Mouse (Mus musculus) regulatory T cell (primary cell): ENCODE results near the gene Usp24.

Experiments used
- in situ Hi-C: fragments of 300-600 bp; cut with MboI, MseI; formaldehyde crosslinking; loops from one replicate; pipeline ENCODE4 v1.15.1; 2025; ENCODE audit warnings: high pct_unique_total_duplicates

The Usp24 gene

DNA sequence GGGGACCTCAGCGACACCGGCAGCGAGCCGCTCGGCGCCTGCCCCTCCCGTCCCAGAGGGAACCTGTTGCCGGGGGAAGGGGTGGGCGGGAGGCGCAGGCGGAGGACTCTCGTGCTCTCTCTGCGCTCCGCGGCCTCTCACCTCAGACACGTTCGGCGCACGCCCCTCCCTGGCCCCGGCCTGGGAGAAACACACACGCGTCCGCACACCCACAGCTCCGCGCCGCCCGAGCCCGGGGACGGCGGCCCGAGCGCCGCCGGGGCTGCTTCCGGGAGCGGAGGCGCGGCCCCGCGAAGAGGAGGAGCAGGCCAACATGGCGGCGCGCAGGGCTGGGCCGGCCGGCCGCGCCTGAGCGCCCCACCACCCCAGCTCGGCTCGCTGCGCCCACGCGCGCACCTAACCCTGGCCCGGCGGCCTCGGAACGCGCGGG, at the start of gene Usp24:
Usp24 (plus strand) TSS at position 293 of the 430 bp plus-strand sequence.
- in situ Hi-C loops = no loop called here

DNA sequence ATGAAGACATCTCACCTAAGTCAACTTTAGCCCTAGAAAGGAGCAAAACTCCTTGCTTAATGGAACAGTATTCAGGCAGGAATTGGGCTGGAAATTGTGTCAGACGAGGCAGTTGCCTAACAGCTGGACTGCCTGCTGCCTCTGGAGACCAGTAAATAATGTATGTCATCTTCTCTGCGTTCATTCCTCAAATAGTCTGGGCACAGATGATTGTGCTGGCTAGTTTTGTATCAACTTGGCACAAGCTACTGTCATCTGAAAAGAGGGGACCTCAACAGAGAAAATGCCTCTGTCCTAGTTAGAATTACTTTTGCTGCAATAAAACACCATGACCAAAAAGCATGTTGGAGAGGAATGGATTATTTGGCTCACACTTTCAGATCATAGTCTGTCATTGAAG, 39.1 kb upstream of the Usp24 start:
- in situ Hi-C loops = no loop called here

GRCm38 (mm10) chr4:106279177-106279576, 36.8 kb upstream of the Usp24 start:
- in situ Hi-C loops = no loop called here

DNA sequence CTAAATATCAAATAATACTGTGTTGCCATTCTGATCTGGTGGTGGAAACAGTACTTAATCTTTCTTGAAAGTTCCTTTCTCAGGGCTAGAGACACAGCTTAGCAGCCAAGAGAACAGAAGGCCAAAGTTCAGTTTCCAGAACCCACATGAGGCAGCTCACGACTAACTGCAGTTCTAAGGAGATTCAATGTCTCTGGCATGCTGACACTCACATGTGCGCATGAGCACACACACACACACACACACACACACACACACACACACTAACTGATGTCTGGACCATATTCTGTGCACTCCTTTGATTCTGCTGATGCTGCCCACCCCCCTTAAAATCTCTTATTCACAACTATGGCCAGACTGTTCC, 34.9 kb upstream of the Usp24 start:
- in situ Hi-C loops = no loop called here

GRCm38 (mm10) chr4:106281492-106282122, 34.4 kb upstream of the Usp24 start:
- in situ Hi-C loops = no loop called here

GRCm38 (mm10) chr4:106282123-106282510, 33.9 kb upstream of the Usp24 start:
- in situ Hi-C loops = no loop called here

- in situ Hi-C loops = no loop called here
Observed at GRCm38 (mm10) chr4:106286958-106287743, 28.9 kb upstream of the Usp24 start.

GRCm38 (mm10) chr4:106290201-106290600, 25.8 kb upstream of the Usp24 start:
- in situ Hi-C loops = no loop called here

- in situ Hi-C loops = no loop called here
Observed at GRCm38 (mm10) chr4:106292823-106293222, 23.2 kb upstream of the Usp24 start.

DNA sequence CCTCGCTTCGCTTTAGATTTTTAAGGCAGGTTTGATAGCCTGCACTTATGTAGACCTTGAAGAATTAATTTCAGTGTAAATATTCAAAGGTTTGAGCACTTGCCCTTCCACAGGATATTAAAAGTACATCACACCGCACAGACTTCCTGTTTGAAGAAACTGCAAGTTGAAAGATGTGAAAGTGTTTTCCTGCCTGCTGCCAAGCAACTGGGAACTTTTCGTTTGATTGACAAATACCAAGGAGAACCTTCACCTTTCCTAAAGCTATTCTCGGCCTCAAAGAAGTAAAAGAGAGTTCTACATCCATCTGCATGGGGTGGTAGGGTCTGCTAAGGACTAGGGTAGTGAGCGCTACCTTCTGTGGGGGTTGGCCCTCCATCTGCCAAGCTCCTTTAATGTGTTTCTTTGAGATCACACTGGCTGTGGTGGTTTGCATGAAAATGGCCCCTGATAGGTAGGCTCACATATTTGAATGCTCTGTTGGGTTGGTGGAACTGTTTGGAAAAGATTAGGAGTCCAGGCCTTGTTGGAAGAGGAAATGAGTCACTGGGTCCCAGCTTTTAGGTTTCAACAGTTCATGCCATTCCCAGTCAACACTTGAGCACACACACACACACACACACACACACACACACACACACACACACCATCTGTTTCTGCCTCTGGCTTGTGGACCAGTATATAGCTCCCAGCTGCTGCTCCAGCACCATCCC, 22.5 kb upstream of the Usp24 start:
- in situ Hi-C loops = no loop called here

DNA sequence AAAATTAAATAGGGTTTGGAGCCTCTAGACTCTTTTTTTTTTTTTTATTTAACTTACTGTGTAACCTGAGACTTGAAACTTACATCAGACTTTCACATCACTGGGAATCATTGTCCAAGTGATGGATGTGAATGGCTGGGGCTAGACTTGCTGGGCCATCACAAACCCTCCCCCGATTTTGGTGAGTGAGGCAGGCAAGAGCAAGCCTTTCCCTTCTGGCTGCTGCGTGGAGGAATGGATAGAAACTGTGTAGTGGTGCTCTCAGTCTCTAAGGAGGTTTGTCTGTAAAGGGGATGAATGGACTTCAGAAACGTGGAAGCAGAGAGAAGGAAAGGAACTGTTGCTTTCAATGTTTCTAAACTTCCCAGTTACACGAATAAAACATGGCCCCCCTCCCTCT, 20.3 kb upstream of the Usp24 start:
- in situ Hi-C loops = no loop called here

GRCm38 (mm10) chr4:106296412-106297086, 19.5 kb upstream of the Usp24 start:
- in situ Hi-C loops = no loop called here

GRCm38 (mm10) chr4:106301346-106301745, 14.7 kb upstream of the Usp24 start:
- in situ Hi-C loops = no loop called here

- in situ Hi-C loops = no loop called here
Observed at GRCm38 (mm10) chr4:106308090-106308489, 7.9 kb upstream of the Usp24 start.

GRCm38 (mm10) chr4:106312651-106313050, 3.4 kb upstream of the Usp24 start:
- in situ Hi-C loops = no loop called here

- in situ Hi-C loops = no loop called here
Observed at GRCm38 (mm10) chr4:106313070-106313469, 2.9 kb upstream of the Usp24 start.

GRCm38 (mm10) chr4:106313874-106314273, 2.1 kb upstream of the Usp24 start:
- in situ Hi-C loops = no loop called here

DNA sequence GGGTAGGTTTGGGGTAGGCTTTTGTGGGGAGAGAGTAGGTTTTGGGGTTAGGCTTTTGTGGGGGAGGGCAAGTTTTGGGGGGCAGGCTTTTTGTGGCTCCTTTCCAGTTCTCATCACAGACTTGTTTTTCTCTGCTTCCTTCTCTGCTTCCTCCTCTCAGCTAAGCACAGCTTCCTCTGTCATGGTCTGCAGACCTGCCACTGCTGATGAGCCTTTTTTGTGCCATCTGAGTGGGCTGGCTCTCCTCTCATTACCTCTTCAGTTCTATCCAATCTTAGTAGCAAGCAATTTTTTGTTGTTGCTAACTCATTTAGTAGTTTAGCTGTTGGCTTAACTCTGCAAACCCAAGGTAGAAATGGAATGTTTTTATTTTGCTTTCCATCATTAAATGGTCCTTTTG, 1.7 kb upstream of the Usp24 start:
- in situ Hi-C loops = no loop called here

DNA sequence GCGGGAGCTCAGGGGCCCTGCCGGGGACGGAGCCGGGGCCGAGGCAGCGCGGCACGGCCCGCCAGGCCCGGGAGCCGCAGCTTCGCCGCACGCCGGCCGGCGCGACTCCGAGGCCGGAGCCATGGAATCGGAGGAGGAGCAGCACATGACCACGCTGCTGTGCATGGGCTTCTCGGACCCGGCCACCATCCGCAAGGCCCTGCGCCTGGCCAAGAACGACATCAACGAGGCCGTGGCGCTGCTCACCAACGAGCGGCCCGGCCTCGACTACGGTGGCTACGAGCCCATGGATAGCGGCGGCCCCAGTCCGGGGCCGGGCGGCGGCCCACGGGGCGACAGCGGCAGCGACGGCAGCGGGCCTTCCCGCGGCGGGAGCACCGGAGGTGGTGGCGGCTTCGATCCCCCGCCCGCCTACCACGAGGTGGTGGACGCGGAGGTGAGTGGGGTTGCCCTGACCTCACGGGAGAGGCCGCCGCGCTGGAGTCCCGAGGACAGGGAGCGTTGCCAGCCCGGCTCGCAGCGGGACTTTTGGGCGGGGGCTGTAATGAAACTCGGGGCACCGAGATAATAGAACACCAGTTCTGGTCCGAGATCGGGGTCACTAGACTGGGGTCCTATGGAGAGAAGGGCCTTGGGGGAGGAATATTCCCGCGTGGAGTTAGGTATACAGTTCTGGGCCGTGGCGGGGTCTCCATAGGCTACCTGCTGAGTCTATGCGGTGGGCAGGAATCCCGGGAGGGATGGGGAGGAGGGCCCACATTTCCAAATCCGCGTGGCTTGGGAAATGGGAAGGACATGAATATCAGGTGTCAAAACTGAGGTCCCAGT, 552 bp downstream of the Usp24 start:
- in situ Hi-C loops = no loop called here

DNA sequence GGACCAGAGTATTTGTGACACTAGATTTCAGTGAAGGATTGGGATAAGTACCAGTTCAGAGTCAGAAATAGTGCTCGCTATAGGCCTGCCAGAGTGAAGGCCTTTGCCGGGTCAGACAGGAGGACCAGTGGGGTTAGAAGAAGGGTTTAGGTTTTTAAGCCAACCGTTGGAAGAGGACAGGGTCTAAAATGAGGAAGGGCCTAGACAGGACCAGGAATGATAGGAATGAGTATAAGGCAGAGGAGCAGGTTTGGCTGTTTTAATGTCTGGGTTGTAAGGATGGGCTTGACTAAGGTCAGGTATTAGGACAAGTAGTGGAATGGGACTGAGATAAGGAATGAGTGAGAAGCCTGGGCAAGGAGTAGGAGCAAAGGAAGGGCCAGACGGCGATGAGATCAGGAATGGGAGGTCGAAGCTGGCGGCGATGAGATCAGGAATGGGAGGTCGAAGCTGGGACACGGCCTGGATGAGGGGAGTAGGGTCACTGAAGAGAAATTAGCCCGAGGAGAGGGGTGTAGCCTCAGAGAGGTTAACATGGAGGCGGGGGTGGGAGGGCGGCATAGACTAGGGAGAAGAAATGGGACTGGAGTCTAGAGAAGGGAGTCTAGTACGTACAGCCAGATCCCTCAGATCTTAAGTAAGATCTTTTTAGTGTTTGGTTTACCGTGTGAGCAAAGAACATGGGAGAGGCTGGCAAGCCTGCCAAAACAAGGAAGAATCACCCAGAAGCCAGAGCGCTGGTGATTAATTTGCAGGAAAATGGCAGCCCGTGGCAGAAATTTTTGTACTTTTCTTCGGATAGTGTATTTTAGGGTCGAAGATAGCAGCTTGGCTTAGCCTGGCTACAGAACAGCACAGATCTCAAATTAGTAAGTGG, 1.4 kb downstream of the Usp24 start:
- in situ Hi-C loops = no loop called here
